24 mouse cellular contexts compared by ENCODE assay signal in the genomic region with DNA sequence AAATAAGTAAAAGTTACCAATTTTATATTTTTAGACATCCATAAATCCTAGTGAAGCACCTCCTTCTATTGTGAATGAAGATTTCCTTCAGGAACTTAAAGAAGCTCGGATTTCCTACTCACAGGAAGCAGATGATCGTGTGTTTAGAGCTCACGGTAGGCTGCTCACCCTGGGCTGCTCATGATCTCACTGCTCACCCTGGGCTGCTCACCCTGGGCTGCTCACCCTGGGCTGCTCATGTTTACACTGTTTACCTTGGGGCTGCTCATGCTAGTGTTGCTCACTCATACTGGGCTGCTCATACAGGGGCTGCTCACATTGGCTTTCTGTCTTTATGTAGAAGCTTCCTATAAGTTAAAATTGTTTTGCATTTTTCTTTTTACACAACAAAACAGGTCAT.
"Had no signal": no experiment of that assay in that cellular context is flagged by ENCODE, and none has a peak within 500 bp of the region (broad histone marks: within the 10 kb centered on the region; RNA-seq: fewer than 3 reads in every experiment).

No protein-coding gene starts in this region.

- H3K4me3 ChIP-seq: gastrocnemius, adult 2 months; heart, embryonic 10.5 days; heart, embryonic 12.5 days; hindbrain, embryonic 10.5 days; hindbrain, embryonic 12.5 days; intestine, embryonic 15.5 days; layer of hippocampus, adult 2 months; left cerebral cortex, adult 2 months; limb, embryonic 10.5 days; limb, embryonic 12.5 days; liver, embryonic 13.5 days had no signal

- H3K36me3 ChIP-seq: intestine, embryonic 15.5 days had no signal

- H3K4me2 ChIP-seq: heart, embryonic 12.5 days; hindbrain, embryonic 12.5 days; hindbrain, embryonic 14.5 days; intestine, embryonic 15.5 days; limb, embryonic 12.5 days; liver, embryonic 11.5 days; liver, embryonic 13.5 days had no signal

- H3K9me3 ChIP-seq: heart, embryonic 10.5 days; heart, embryonic 12.5 days; hindbrain, embryonic 10.5 days; hindbrain, embryonic 12.5 days; intestine, embryonic 15.5 days; limb, embryonic 10.5 days; limb, embryonic 12.5 days; liver, embryonic 13.5 days had no signal

- DNase-seq: gastrocnemius, adult 2 months; gastrocnemius, postnatal 10 days; gastrocnemius, postnatal 25 days; heart, adult 18-20 months; heart, postnatal 10 days; heart, postnatal 4 days; kidney, adult 18-20 months; kidney, postnatal 25 days; liver; liver, embryonic 13.5 days had no signal

- H3K27me3 ChIP-seq: heart, embryonic 12.5 days; hindbrain, embryonic 12.5 days; intestine, embryonic 15.5 days; limb, embryonic 12.5 days; liver, embryonic 13.5 days had no signal

- H3K27ac ChIP-seq: gastrocnemius, adult 2 months; heart, embryonic 10.5 days; hindbrain, embryonic 10.5 days; hindbrain, embryonic 12.5 days; hindbrain, embryonic 14.5 days; intestine, embryonic 15.5 days; layer of hippocampus, adult 2 months; left cerebral cortex, adult 2 months; limb, embryonic 10.5 days; limb, embryonic 12.5 days; liver, embryonic 13.5 days had no signal

- H3K9ac ChIP-seq: heart, embryonic 12.5 days; hindbrain, embryonic 12.5 days; hindbrain, embryonic 14.5 days; intestine, embryonic 15.5 days; limb, embryonic 12.5 days; liver, embryonic 13.5 days had no signal

- H3K4me1 ChIP-seq: hindbrain, embryonic 10.5 days; hindbrain, embryonic 12.5 days; intestine, embryonic 15.5 days had no signal

- ATAC-seq: hindbrain, embryonic 16.5 days; inflammation-experienced regulatory T-cells, adult 6 months; intestine, embryonic 15.5 days; intestine, postnatal 0 days had no signal
